Mouse (Mus musculus) c-Kit-positive CD71-positive TER-119-negative erythroid progenitor cells, embryonic 14.5 days (primary cell): ENCODE data around the gene Krt75.

Source experiments
- DNase-seq: peaks from one replicate; pipeline ENCODE4 v3.0.0-alpha.2; 2013; ENCODE audit warnings: low read depth

Gene Krt75

GRCm38 (mm10) chr15:101573796-101574345 lies at the start of gene Krt75:
Gene Krt75 (minus strand): TSS chr15:101573904.
- no peak for DNase-seq

- no peak for DNase-seq
Observed at GRCm38 (mm10) chr15:101599123-101599522, 25.4 kb upstream of the Krt75 start.

GRCm38 (mm10) chr15:101588216-101588615 lies 14.5 kb upstream of the Krt75 start:
- DNase-seq, result peak; percentile 4

GRCm38 (mm10) chr15:101584456-101584855 lies 10.8 kb upstream of the Krt75 start:
- DNase-seq, result no peak

- no peak for DNase-seq
Observed at GRCm38 (mm10) chr15:101583211-101583965, 9.7 kb upstream of the Krt75 start.

- DNase-seq, result no peak
Observed at GRCm38 (mm10) chr15:101581701-101582100, 8.0 kb upstream of the Krt75 start.

GRCm38 (mm10) chr15:101575506-101575905 lies 1.8 kb upstream of the Krt75 start:
- no peak for DNase-seq

GRCm38 (mm10) chr15:101567780-101568179 lies 5.9 kb downstream of the Krt75 start:
- DNase-seq, result no peak

- DNase-seq, result no peak
Observed at GRCm38 (mm10) chr15:101562850-101563249, 10.9 kb downstream of the Krt75 start, which contains the start of gene Krt90. Gene Krt90 (minus strand): TSS chr15:101562950.

GRCm38 (mm10) chr15:101558034-101558646 lies 15.6 kb downstream of the Krt75 start:
- DNase-seq, result no peak

- no peak for DNase-seq
Observed at GRCm38 (mm10) chr15:101553169-101553568, 20.5 kb downstream of the Krt75 start.

- DNase-seq, result no peak
Observed at GRCm38 (mm10) chr15:101552188-101552587, 21.5 kb downstream of the Krt75 start.

GRCm38 (mm10) chr15:101550567-101550966 lies 23.1 kb downstream of the Krt75 start, which contains the start of gene Krt82:
Gene Krt82 (minus strand): TSS chr15:101550667.
- DNase-seq, result no peak

GRCm38 (mm10) chr15:101544478-101544877 lies 29.2 kb downstream of the Krt75 start:
- no peak for DNase-seq

GRCm38 (mm10) chr15:101542543-101542942 lies 31.2 kb downstream of the Krt75 start:
- no peak for DNase-seq

GRCm38 (mm10) chr15:101538580-101538900 lies 35.2 kb downstream of the Krt75 start:
- no peak for DNase-seq

- DNase-seq, result no peak
Observed at GRCm38 (mm10) chr15:101537864-101538579, 35.7 kb downstream of the Krt75 start.

GRCm38 (mm10) chr15:101536054-101536850 lies 37.5 kb downstream of the Krt75 start:
- DNase-seq, result no peak

GRCm38 (mm10) chr15:101532720-101533119 lies 41.0 kb downstream of the Krt75 start, which contains the start of gene Krt84:
Gene Krt84 (minus strand): TSS chr15:101532820.
- no peak for DNase-seq

- DNase-seq, result no peak
Observed at GRCm38 (mm10) chr15:101522556-101523232, 51.0 kb downstream of the Krt75 start.

- DNase-seq, result peak; percentile 15
Observed at GRCm38 (mm10) chr15:101519792-101520191, 53.9 kb downstream of the Krt75 start.
